In genomic region chr1:77201321-77201917, GRCm38 (mm10) we compare ENCODE assay signal across 27 mouse cellular contexts.
A peak's percentile ranks its signal among the peaks of the same experiment; 100 is the strongest.
DNase-seq lines count a peak whose midpoint lies in the region; ATAC-seq and TF ChIP-seq lines count a peak whose summit lies in the region.
"Had no signal": no experiment of that assay in that cellular context is flagged by ENCODE, and none has a peak within 500 bp of the region (broad histone marks: within the 10 kb centered on the region; RNA-seq: fewer than 3 reads in every experiment).

No protein-coding gene starts in this region.

- no peaks in the 10 kb centered on the region for H3K36me3 ChIP-seq in heart, embryonic 12.5 days
- no peaks in the 10 kb centered on the region for H3K36me3 ChIP-seq in kidney, embryonic 16.5 days (ENCODE audit: insufficient read depth, low read length)
- no peaks in the 10 kb centered on the region for H3K36me3 ChIP-seq in testis, adult 2 months (ENCODE audit: control insufficient read depth, insufficient read depth, low read length)
- H3K36me3 ChIP-seq: forebrain, embryonic 12.5 days; heart, embryonic 15.5 days; hindbrain, embryonic 13.5 days; kidney, embryonic 15.5 days; limb, embryonic 12.5 days; liver, embryonic 15.5 days; lung, embryonic 15.5 days had no signal

- H3K27me3 ChIP-seq in heart, embryonic 12.5 days (replicated peaks), result no peaks in the 10 kb centered on the region
- H3K27me3 ChIP-seq in kidney, embryonic 16.5 days (ENCODE audit: insufficient read depth, low read length), result no peaks in the 10 kb centered on the region
- H3K27me3 ChIP-seq in testis, adult 2 months (ENCODE audit: control insufficient read depth, insufficient read depth, low read length), result no peaks in the 10 kb centered on the region
- H3K27me3 ChIP-seq: CH12.LX; forebrain, embryonic 12.5 days; heart, embryonic 15.5 days; hindbrain, embryonic 13.5 days; kidney, embryonic 15.5 days; limb, embryonic 12.5 days; liver, embryonic 15.5 days; lung, embryonic 15.5 days had no signal

- no peaks in the 10 kb centered on the region for H3K9me3 ChIP-seq in heart, embryonic 12.5 days (replicated peaks)
- H3K9me3 ChIP-seq in kidney, embryonic 16.5 days (ENCODE audit: low read length), result peaks cover 6% of the 10 kb centered on the region; the same call in 1 of the 2 replicates
- H3K9me3 ChIP-seq: heart, embryonic 15.5 days; hindbrain, embryonic 13.5 days; liver, embryonic 15.5 days; lung, embryonic 15.5 days had no signal

- H3K4me2 ChIP-seq in heart, embryonic 12.5 days, result no peak overlapping the region
- H3K4me2 ChIP-seq in kidney, embryonic 16.5 days (replicated peaks; ENCODE audit: low read depth, low read length), result no peak overlapping the region
- H3K4me2 ChIP-seq: forebrain, embryonic 12.5 days; heart, embryonic 15.5 days; hindbrain, embryonic 13.5 days; kidney, embryonic 15.5 days; limb, embryonic 12.5 days; liver, embryonic 15.5 days; lung, embryonic 15.5 days had no signal

- H3K4me1 ChIP-seq in heart, embryonic 12.5 days (replicated peaks), result no peaks in the 10 kb centered on the region
- peaks cover 9% of the 10 kb centered on the region for H3K4me1 ChIP-seq in kidney, embryonic 16.5 days (ENCODE audit: insufficient read depth, low read length)
- no peaks in the 10 kb centered on the region for H3K4me1 ChIP-seq in testis, adult 2 months (ENCODE audit: control insufficient read depth, insufficient read depth, low read length)
- H3K4me1 ChIP-seq: forebrain, embryonic 12.5 days; heart, embryonic 15.5 days; hindbrain, embryonic 13.5 days; liver, embryonic 15.5 days had no signal

- no peak for TF ChIP-seq POLR2A in testis, adult 2 months (IDR thresholded peaks at IDR 0.05; ENCODE audit: control insufficient read depth, low read depth, low read length)

- WGBS in heart, embryonic 12.5 days, result 67% methylated on average over 3 of the region's 3 CpGs
- WGBS in kidney, embryonic 16.5 days, result 79% methylated on average over 3 of the region's 3 CpGs

- ATAC-seq in heart, embryonic 12.5 days (ENCODE audit: insufficient number of reproducible peaks, low FRiP score), result no peak
- no peak for ATAC-seq in kidney, embryonic 16.5 days (ENCODE audit: low FRiP score, low TSS enrichment)
- ATAC-seq: activated CD4-positive, CD25-positive, alpha-beta regulatory T cell, adult 4 months; forebrain, postnatal 0 days; intestine, embryonic 16.5 days had no signal

- H3K27ac ChIP-seq in heart, embryonic 12.5 days (ENCODE audit: poor library complexity, severe bottlenecking), result no peak overlapping the region
- no peak overlapping the region for H3K27ac ChIP-seq in kidney, embryonic 16.5 days (ENCODE audit: low read length)
- H3K27ac ChIP-seq in testis, adult 2 months (ENCODE audit: control insufficient read depth, insufficient read depth, low read depth, low read length), result peak overlapping the region; percentile 32; the same call in 1 of the 2 replicates
- H3K27ac ChIP-seq: forebrain, embryonic 12.5 days; heart, embryonic 15.5 days; hindbrain, embryonic 13.5 days; kidney, embryonic 15.5 days; left cerebral cortex, adult 2 months; limb, embryonic 12.5 days; liver, embryonic 15.5 days; lung, embryonic 15.5 days; macrophage had no signal

- H3K4me3 ChIP-seq in heart, embryonic 12.5 days, result no peak overlapping the region
- no peak overlapping the region for H3K4me3 ChIP-seq in kidney, embryonic 16.5 days (ENCODE audit: low read length)
- no peak overlapping the region for H3K4me3 ChIP-seq in testis, adult 2 months (ENCODE audit: control insufficient read depth, low read depth, low read length)
- H3K4me3 ChIP-seq: forebrain, embryonic 12.5 days; heart, embryonic 15.5 days; hindbrain, embryonic 13.5 days; kidney, embryonic 15.5 days; left cerebral cortex, adult 2 months; limb, embryonic 12.5 days; liver, embryonic 15.5 days; lung, embryonic 15.5 days had no signal

- DNase-seq in gastrocnemius, adult 18-20 months (ENCODE audit: low spot score), result peak; percentile 25
- no peak for DNase-seq in gastrocnemius, adult 8-10 months (ENCODE audit: low spot score in 2 of 2)
- peak; percentile 70 for DNase-seq in heart, adult 8-10 months (ENCODE audit: low spot score)
- DNase-seq in kidney, adult 9 months, result peak; percentile 48
- DNase-seq in testis, postnatal 14 days (ENCODE audit: low spot score), result no peak
- DNase-seq: adrenal gland, adult 2 months; adrenal gland, postnatal 36 days; cerebellum, adult 2 months; cerebellum, postnatal 14 days; forebrain, postnatal 0 days; midbrain, embryonic 14.5 days; thymus, postnatal 14 days had no signal

- H3K9ac ChIP-seq in heart, embryonic 12.5 days, result no peak overlapping the region
- H3K9ac ChIP-seq in kidney, embryonic 16.5 days (replicated peaks; ENCODE audit: low read length), result no peak overlapping the region
- H3K9ac ChIP-seq: forebrain, embryonic 12.5 days; forebrain, postnatal 0 days; heart, embryonic 15.5 days; hindbrain, embryonic 13.5 days; kidney, embryonic 15.5 days; limb, embryonic 12.5 days; liver, embryonic 15.5 days; lung, embryonic 15.5 days had no signal

- no peak for TF ChIP-seq CTCF in testis, adult 2 months (IDR thresholded peaks at IDR 0.05; ENCODE audit: control insufficient read depth, insufficient read depth, insufficient replicate concordance, low read depth, low read length)

Comparison
In these comparisons a context has a peak if more than half of its experiments do, and no peak if none do; other contexts are left out.
1. DNase-seq: peak in gastrocnemius, adult 18-20 months (single experiment), heart, adult 8-10 months (single experiment) and kidney, adult 9 months (single experiment); none in gastrocnemius, adult 8-10 months (0 of 2) and testis, postnatal 14 days (single experiment).